Mouse (Mus musculus) hindbrain, embryonic 14.5 days (tissue): ENCODE results near the gene Rgs5. TPM values are rescaled to one million over a fixed set of nuclear protein-coding genes. Genes with fewer than 3 reads are reported as not detected.

ENCODE experiments used
- ATAC-seq: fragments of 200-750 bp; cut with Nextera tagmentation; 2 replicates; pipeline ENCODE4 v1.8.0; 2017; ENCODE audit warnings: moderate number of reproducible peaks, mild to moderate bottlenecking, moderate TSS enrichment, moderate library complexity; ENCODE audit not compliant: low FRiP score
- DNase-seq: peaks from one replicate; pipeline ENCODE4 v3.0.0-alpha.2; 2015; ENCODE audit warnings: low spot score
- H3K27ac ChIP-seq: fragments of 300-500 bp; sonication (generic); 2 replicates; pipeline ENCODE4 v1.5.1; 2014; ENCODE audit warnings: mild to moderate bottlenecking, moderate library complexity
- H3K27me3 ChIP-seq: fragments of 300-500 bp; sonication (generic); 2 replicates; pipeline ENCODE4 v1.6.1; 2014; ENCODE audit warnings: mild to moderate bottlenecking, low read length, mixed read lengths; ENCODE audit not compliant: control insufficient read depth, insufficient read depth
- H3K36me3 ChIP-seq: fragments of 300-500 bp; sonication (generic); replicated peaks from 2 replicates; pipeline ENCODE4 v1.6.1; 2014; ENCODE audit not compliant: control insufficient read depth, insufficient read depth
- H3K4me1 ChIP-seq: fragments of 300-500 bp; sonication (generic); replicated peaks from 2 replicates; pipeline ENCODE4 v1.6.1; 2014; ENCODE audit warnings: antibody characterized with exemption, low read length, mixed read lengths; ENCODE audit not compliant: control insufficient read depth, insufficient read depth
- H3K4me2 ChIP-seq: fragments of 300-500 bp; sonication (generic); replicated peaks from 2 replicates; pipeline ENCODE4 v1.6.1; 2014; ENCODE audit warnings: mild to moderate bottlenecking, moderate library complexity
- H3K4me3 ChIP-seq: fragments of 300-500 bp; sonication (generic); replicated peaks from 2 replicates; pipeline ENCODE4 v1.5.1; 2014; ENCODE audit warnings: mild to moderate bottlenecking, low read length
- H3K9ac ChIP-seq: fragments of 300-500 bp; sonication (generic); 2 replicates; pipeline ENCODE4 v1.6.1; 2014
- H3K9me3 ChIP-seq: fragments of 300-500 bp; sonication (generic); 2 replicates; pipeline ENCODE4 v1.6.1; 2016; ENCODE audit warnings: low read length; ENCODE audit not compliant: control insufficient read depth
- WGBS: fragments of 180-500 bp; shearing (Covaris S2); extraction: QIAGEN DNeasy Blood & Tissue Kit; methylation state at CpG from one replicate; pipeline ENCODE4 v1.1.7; 2014; 5-methylcytosine and 5-hydroxymethylcytosine counted together
- polyA plus RNA-seq: library from polyadenylated mRNA; unstranded; fragments of >200 nt; fragmentation: Nextera tagmentation; extraction: Ambion mirVana; gene quantifications from 2 replicates; pipeline ENCODE4 v1.2.1, GENCODE M21; 2014

The Rgs5 gene
- polyA plus RNA-seq, 1 experiment from 2014 or later, result 24.2 TPM

- H3K27ac ChIP-seq, result no peak overlapping the region
- no peaks in the 10 kb centered on the region for H3K9me3 ChIP-seq
- no peak overlapping the region for H3K4me3 ChIP-seq
- H3K9ac ChIP-seq, result no peak overlapping the region
- no peaks in the 10 kb centered on the region for H3K4me1 ChIP-seq
- DNase-seq (no peak), ATAC-seq (no peak)
- no peaks in the 10 kb centered on the region for H3K36me3 ChIP-seq
- no peak overlapping the region for H3K4me2 ChIP-seq
- 75% methylated on average over 4 of the region's 4 CpGs for WGBS
- no peaks in the 10 kb centered on the region for H3K27me3 ChIP-seq
Measured at GRCm38 (mm10) chr1:169672272-169672671, 17.0 kb downstream of the Rgs5 start.

- H3K4me1 ChIP-seq, result no peaks in the 10 kb centered on the region
- DNase-seq (no peak), ATAC-seq (no peak)
- H3K27ac ChIP-seq, result no peak overlapping the region
- no peak overlapping the region for H3K4me2 ChIP-seq
- no peaks in the 10 kb centered on the region for H3K9me3 ChIP-seq
- no peaks in the 10 kb centered on the region for H3K36me3 ChIP-seq
- no peaks in the 10 kb centered on the region for H3K27me3 ChIP-seq
- WGBS, result 51% methylated on average over 3 of the region's 3 CpGs
- H3K4me3 ChIP-seq, result no peak overlapping the region
- no peak overlapping the region for H3K9ac ChIP-seq
Measured at GRCm38 (mm10) chr1:169674116-169674515, 18.8 kb downstream of the Rgs5 start.

- Histone ChIP-seq H3K4me1 (no peaks in the 10 kb centered on the region), H3K27me3 (no peaks in the 10 kb centered on the region), H3K36me3 (no peaks in the 10 kb centered on the region), H3K4me3 (no peak overlapping the region), H3K9ac (no peak overlapping the region), H3K27ac (no peak overlapping the region), H3K4me2 (no peak overlapping the region), H3K9me3 (no peaks in the 10 kb centered on the region)
- ATAC-seq, result no peak
- DNase-seq, result no peak
- WGBS, result 67% methylated on average over 1 of the region's 1 CpGs
Measured at GRCm38 (mm10) chr1:169676751-169677150, 21.4 kb downstream of the Rgs5 start.

- ATAC-seq (no peak), DNase-seq (no peak)
- H3K36me3 ChIP-seq, result no peaks in the 10 kb centered on the region
- no peak overlapping the region for H3K9ac ChIP-seq
- no peaks in the 10 kb centered on the region for H3K9me3 ChIP-seq
- no peak overlapping the region for H3K4me3 ChIP-seq
- WGBS, result 76% methylated on average over 9 of the region's 9 CpGs
- H3K27ac ChIP-seq, result no peak overlapping the region
- H3K4me1 ChIP-seq, result no peaks in the 10 kb centered on the region
- H3K27me3 ChIP-seq, result no peaks in the 10 kb centered on the region
- no peak overlapping the region for H3K4me2 ChIP-seq
Measured at GRCm38 (mm10) chr1:169680455-169681208, 25.3 kb downstream of the Rgs5 start.

GRCm38 (mm10) chr1:169682775-169683497 is 27.6 kb downstream of the Rgs5 start:
- Histone ChIP-seq H3K4me1 (no peaks in the 10 kb centered on the region), H3K9ac (no peak overlapping the region), H3K4me3 (no peak overlapping the region), H3K27ac (no peak overlapping the region), H3K36me3 (no peaks in the 10 kb centered on the region), H3K4me2 (no peak overlapping the region), H3K9me3 (no peaks in the 10 kb centered on the region), H3K27me3 (no peaks in the 10 kb centered on the region)
- ATAC-seq (no peak), DNase-seq (no peak)
- WGBS, result 89% methylated on average over 7 of the region's 7 CpGs

GRCm38 (mm10) chr1:169685257-169685656 is 30.0 kb downstream of the Rgs5 start:
- ATAC-seq, result no peak
- no peak overlapping the region for H3K27ac ChIP-seq
- no peak overlapping the region for H3K9ac ChIP-seq
- no peak overlapping the region for H3K4me3 ChIP-seq
- no peak overlapping the region for H3K4me2 ChIP-seq
- 73% methylated on average over 5 of the region's 5 CpGs for WGBS
- H3K36me3 ChIP-seq, result no peaks in the 10 kb centered on the region
- no peak for DNase-seq
- no peaks in the 10 kb centered on the region for H3K4me1 ChIP-seq
- no peaks in the 10 kb centered on the region for H3K9me3 ChIP-seq
- no peaks in the 10 kb centered on the region for H3K27me3 ChIP-seq

- H3K4me3 ChIP-seq, result no peak overlapping the region
- DNase-seq (no peak), ATAC-seq (no peak)
- H3K4me2 ChIP-seq, result no peak overlapping the region
- H3K27me3 ChIP-seq, result no peaks in the 10 kb centered on the region
- H3K9me3 ChIP-seq, result no peaks in the 10 kb centered on the region
- peak overlapping the region; percentile 38; the same call in 1 of the 2 replicates for H3K27ac ChIP-seq
- WGBS, result 46% methylated on average over 2 of the region's 2 CpGs
- no peaks in the 10 kb centered on the region for H3K36me3 ChIP-seq
- H3K4me1 ChIP-seq, result peaks cover 7% of the 10 kb centered on the region; the same call in 1 of the 2 replicates
- H3K9ac ChIP-seq, result no peak overlapping the region
Measured at GRCm38 (mm10) chr1:169693040-169693439, 37.7 kb downstream of the Rgs5 start.

GRCm38 (mm10) chr1:169693537-169693936 is 38.2 kb downstream of the Rgs5 start:
- 64% methylated on average over 3 of the region's 3 CpGs for WGBS
- H3K9ac ChIP-seq, result no peak overlapping the region
- no peak overlapping the region for H3K27ac ChIP-seq
- H3K4me2 ChIP-seq, result no peak overlapping the region
- H3K27me3 ChIP-seq, result no peaks in the 10 kb centered on the region
- no peaks in the 10 kb centered on the region for H3K9me3 ChIP-seq
- H3K4me1 ChIP-seq, result peaks cover 7% of the 10 kb centered on the region; the same call in 1 of the 2 replicates
- ATAC-seq, result no peak
- no peak for DNase-seq
- H3K4me3 ChIP-seq, result no peak overlapping the region
- H3K36me3 ChIP-seq, result no peaks in the 10 kb centered on the region

- DNase-seq (no peak), ATAC-seq (no peak)
- Histone ChIP-seq H3K9me3 (no peaks in the 10 kb centered on the region), H3K27me3 (no peaks in the 10 kb centered on the region), H3K4me2 (no peak overlapping the region), H3K4me3 (no peak overlapping the region), H3K36me3 (no peaks in the 10 kb centered on the region), H3K4me1 (peaks cover 7% of the 10 kb centered on the region; the same call in 1 of the 2 replicates), H3K27ac (no peak overlapping the region), H3K9ac (no peak overlapping the region)
- WGBS, result 90% methylated on average over 3 of the region's 3 CpGs
Measured at GRCm38 (mm10) chr1:169695356-169695755, 40.1 kb downstream of the Rgs5 start.
